Mouse (Mus musculus) thymus, postnatal 14 days (tissue): Measurements from ENCODE around the gene Zfp219.

ENCODE experiments used
- DNase-seq: peaks from one replicate; pipeline ENCODE4 v3.0.0; 2021

Zfp219 gene

GRCm38 (mm10) chr14:51996231-51996841, 24.2 kb downstream of the Zfp219 start:
- DNase-seq: no peak

DNA sequence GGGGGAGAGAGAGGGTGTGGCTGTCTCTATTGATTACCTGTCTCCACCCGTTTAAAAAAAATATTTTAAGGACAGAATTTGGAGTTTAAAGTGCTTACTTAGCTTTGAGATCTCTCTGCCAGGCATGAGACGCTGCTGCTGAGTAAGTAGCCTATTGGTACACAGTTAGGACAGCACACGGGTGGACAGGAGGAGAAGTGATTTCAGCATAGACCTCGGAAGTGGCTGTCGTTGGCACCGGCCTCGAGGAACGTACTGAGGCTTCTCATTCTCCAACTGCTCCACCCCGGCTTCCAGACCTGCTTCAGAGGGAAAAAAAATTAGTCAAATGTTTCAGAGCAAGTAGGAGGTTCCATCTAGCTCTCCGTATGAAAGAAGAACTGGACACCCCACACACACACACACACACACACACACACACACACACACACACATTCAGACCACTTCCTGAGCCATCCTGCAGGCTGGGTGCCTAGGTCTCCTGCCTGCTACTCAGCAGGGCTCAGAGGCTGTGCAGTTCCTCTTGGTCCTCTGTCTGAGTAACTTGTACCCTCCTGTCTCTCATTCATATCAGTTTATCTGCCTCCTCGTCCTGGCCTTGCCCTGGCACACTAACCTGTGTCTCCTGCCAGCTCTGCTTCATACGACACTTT, 25.2 kb downstream of the Zfp219 start:
- no peak for DNase-seq

DNA sequence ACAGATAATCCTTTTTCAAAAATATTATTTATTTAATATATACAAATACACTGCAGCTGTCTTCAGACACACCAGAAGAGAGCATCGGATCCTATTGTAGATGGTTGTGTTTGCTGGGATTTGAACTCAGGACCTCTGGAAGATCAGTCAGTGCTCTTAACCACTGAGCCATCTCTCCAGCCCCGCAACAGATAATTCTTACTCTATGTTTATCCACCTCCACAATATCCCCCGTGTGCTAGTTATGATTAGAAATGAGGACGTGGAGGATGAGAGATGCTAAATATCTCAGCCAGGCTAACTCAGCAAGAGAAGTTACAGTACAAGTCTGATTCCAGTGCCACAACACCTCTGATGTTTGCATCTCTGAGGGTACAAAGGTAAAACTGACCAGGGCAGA, 26.1 kb downstream of the Zfp219 start:
- no peak for DNase-seq

- no peak for DNase-seq
Measured at GRCm38 (mm10) chr14:51989461-51989970, 31.0 kb downstream of the Zfp219 start.

GRCm38 (mm10) chr14:51988731-51989130, 31.8 kb downstream of the Zfp219 start:
- DNase-seq: no peak

DNA sequence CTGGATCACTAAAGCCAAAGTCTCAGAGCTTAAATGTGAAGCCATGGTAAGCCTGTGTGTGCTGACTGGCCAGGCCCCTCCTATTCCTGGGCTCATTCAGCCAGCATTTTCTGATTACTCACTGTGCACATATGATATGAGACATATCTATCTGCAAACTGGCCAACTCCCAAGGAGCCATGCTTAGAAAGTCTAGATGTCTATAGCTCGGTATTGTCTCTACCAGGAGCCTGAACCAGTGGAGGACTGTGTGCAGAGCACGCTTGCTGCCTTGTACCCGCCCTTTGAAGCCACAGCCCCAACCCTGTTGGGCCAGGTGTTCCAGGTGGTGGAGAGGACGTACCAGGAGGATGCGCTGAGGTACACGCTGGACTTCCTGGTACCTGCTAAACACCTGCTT, 33.4 kb downstream of the Zfp219 start:
- DNase-seq: no peak

DNA sequence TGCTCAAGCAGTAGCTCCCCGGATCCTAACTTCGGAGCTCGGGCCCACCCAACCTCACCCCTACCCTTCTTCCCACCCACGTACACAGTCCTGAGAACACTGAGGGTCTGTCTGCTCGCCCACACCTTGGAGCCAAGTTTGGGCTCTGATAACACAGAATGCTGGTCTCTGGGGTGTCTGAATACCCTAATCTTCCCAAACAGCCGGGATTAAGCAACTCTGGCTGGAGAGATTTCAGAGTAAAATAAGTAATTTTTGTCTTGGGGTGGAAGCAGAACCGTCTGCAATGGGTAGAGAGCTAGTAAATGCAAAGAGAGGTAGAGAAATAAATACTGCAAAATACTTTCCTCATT, 34.4 kb downstream of the Zfp219 start:
- no peak for DNase-seq

GRCm38 (mm10) chr14:51985301-51986152, 35.0 kb downstream of the Zfp219 start:
- DNase-seq: peak; percentile 51

GRCm38 (mm10) chr14:51984247-51985231, 36.0 kb downstream of the Zfp219 start, which contains the start of gene Arhgef40:
TSS of gene Arhgef40 (plus strand) at chr14:51984719.
- peak; percentile 74 for DNase-seq

GRCm38 (mm10) chr14:51983855-51984246, 36.7 kb downstream of the Zfp219 start:
- DNase-seq: no peak

DNA sequence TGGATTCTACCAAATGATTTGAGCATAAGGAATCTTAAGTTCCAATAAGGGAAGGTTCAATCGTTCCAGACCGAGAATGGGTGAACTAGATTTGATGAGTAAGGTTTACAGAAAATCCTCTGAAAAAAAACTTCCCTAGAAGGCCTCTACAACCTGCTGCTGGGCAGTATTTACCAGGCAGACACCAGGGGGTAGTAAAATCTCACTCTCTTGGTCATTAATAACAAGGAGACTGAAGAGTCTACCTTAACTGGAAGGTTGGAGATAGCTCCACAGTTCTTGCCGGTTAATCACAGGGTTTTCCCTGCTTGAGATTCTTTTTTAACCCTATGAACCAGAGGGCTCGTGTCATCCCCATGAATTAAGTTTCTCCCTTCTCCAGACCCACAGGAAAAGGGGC, 37.3 kb downstream of the Zfp219 start:
- DNase-seq: no peak

- no peak for DNase-seq
Measured at GRCm38 (mm10) chr14:51979252-51979651, 41.3 kb downstream of the Zfp219 start.

DNA sequence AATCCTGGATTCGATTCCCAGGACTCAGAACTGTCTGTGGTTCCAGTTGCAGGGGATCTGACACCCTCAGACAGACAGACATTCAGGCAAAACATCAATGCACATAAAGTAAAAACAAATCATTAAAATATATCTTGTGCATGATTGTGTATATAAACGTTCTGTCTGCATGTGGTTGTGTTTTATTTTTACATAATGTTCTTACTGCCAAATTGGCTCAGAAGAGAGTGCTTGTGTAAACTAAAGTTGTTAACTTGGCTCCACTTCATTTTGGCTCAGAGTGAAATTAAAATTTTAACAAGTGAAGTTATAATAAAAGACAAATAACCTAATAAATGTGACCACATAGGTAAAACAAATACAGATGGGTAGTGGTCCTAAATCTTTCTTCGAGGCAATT, 53.1 kb downstream of the Zfp219 start:
- DNase-seq: no peak

GRCm38 (mm10) chr14:51960316-51960715, 60.2 kb downstream of the Zfp219 start:
- DNase-seq: no peak
